Mouse (Mus musculus): ENCODE measurements at regions not wholly inside any gene's neighbourhood (a gene's known extent, or its start where the extent isn't known, plus 50 kb on each side); places are given as distances from the start of the nearest gene placed in this dataset.

- peak in 1 of 2 experiments; percentile 43 for DNase-seq
Measured at GRCm38 (mm10) chr15:94219907-94220306, 245.3 kb downstream of the Adamts20 start.

GRCm38 (mm10) chr15:94216703-94217102 lies 248.5 kb downstream of the Adamts20 start:
- DNase-seq: no peak

GRCm38 (mm10) chr15:94214440-94214839 lies 250.8 kb downstream of the Adamts20 start:
- DNase-seq: peak; percentile 28 to 50

- no peak for DNase-seq
Measured at GRCm38 (mm10) chr15:94213393-94213792, 251.8 kb downstream of the Adamts20 start.

DNA sequence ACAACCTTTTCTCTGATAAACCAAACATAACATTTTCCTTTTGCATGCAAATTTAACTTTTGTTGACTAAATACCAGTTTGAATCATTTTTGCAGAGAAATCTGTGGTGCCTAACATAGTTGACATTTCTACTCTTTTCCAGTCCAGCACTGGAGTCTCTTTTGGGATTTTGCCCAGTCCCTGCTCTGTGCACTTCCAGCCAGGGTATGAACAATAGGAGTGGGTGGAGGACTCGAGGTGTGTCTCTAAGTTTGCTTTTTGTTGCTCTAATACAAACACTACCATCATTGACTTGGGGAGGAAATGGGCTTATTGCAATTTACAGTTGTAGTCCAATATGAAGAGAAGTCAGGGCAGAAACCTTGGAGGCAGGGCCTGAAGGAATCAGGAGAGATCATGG lies 256.7 kb downstream of the Adamts20 start:
- no peak for DNase-seq

DNA sequence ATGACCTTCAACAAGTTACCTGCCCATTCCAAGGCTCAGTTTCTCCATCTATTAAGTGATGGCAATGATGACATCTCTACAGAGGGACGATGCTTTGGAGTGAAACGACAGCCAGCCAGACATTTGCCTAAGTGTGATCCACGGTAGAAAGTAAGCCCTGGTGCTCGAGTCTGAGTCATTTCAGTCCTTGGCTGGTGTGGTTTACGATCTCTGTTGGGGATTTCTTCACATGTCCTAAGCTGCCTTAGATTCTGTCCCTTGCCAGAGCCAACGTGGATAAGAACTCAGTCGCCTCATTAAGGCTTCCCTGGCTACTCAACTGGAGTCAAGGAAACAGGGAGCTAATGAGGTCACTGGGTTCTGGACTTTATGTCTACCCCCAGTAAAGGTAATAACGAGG lies 258.8 kb downstream of the Adamts20 start:
- no peak for DNase-seq

GRCm38 (mm10) chr15:94205309-94205893 lies 259.8 kb downstream of the Adamts20 start:
- DNase-seq: peak; percentile 34 to 53

DNA sequence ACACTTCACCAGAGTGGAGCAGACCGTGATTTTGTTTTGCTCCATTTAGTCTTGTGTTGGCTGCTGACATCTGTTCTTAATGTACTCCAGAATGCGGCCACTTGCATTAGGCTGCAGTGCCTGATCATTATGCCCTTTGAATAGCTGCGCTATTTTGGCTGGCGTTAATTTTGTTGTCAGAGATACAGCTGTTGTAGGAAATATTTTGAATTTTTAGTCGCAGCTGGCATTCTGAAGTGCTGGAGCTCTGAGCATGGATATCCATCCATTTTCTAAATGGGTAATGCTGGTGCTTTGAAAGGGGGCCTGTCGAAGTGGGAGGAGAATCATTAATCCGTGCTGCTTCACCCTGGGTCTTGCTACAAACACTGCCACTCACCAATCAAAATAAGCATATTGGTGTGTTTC lies 275.1 kb downstream of the Adamts20 start:
- DNase-seq: no peak

DNA sequence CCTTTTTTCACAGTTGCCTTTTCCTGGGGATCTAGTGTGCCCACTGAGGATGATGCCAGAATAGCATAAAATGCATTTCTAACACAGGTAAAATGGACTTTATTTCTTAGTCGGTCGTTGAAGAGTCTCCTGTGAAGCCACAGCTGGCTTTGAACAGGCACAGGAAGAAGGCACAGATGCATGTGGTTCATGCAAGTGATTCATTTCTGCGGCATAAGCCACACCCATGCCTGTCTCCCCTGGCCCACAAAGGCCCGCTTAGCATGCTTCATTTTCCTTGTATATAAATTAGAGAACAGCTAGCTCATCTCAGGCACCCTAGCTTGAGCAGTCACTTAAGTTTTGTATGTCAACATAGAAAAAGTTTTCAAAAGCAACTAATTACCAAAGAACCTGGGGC lies 277.6 kb downstream of the Adamts20 start:
- DNase-seq: no peak

DNA sequence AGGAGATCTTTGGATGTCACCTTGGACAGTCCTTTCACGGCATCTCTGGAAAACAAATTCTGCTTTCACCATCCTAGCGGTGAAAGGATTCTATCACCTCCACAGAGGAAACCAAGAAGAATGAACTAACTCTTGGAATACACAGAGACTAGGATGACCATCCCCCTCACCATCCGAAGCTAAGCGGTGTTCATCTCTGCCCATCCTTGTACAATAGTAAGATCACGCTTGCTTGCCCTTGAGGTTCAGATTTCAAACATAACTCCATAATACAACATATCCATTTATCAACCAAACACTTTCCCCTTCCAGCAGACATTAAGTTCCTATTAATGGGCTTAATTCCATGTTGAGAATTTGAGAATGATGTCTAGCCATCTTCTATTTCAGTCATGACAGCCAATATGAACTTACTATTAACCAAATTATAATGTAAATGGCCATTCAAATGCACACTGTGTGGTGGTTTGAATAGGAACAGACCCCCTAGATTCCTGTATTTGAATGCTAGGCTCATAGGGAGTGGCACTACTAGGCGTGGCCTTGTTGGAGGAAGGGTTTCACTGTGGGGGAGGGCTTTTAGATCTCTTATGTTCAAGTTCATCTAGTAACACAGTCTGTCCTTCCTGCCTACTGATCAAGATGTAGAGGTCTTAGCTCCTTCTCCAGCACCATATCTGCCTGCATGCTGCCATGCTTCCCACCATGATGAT lies 281.4 kb downstream of the Adamts20 start:
- no peak for DNase-seq

DNA sequence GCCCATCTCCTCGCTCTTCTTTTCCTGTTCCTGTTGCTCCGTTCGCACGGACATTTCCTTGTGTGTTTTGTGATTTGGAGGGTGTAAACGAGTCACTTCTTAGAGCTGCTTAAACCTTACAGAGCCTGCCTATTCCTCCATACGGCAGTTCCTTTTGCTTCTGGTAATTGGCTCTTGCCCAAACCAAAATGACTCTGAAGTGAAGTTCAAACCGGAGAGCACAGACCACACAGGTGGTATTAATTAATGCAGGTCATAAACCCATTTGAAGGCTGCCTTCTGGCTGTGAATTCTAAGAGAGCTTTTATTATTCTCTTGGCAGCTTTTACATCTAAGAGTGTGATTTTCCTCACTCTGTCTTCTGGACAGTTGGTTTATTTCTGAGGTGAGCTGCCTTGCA lies 291.1 kb downstream of the Adamts20 start:
- no peak for DNase-seq

DNA sequence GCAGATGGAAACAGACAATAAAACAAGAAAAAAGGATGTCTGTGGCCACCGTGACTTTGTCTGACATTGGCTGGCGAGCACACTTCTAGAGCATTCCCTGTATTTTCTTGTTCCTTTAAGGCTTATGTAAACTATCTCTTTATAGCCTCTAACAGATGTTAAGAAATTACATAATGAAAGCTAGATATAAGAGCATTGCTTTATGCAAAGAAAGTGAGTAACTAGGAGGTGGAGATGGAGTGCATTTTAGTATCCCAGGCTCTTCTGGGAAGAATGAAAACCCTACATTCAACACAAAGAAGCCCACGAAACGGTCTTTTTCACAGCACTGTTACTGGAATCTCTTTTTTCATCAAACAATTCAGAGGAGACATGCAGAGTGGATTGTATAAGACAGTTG lies 304.4 kb downstream of the Adamts20 start:
- DNase-seq: no peak

- peak; percentile 74 to 81 for DNase-seq
Measured at GRCm38 (mm10) chr15:94139534-94139958, 325.7 kb downstream of the Adamts20 start.

DNA sequence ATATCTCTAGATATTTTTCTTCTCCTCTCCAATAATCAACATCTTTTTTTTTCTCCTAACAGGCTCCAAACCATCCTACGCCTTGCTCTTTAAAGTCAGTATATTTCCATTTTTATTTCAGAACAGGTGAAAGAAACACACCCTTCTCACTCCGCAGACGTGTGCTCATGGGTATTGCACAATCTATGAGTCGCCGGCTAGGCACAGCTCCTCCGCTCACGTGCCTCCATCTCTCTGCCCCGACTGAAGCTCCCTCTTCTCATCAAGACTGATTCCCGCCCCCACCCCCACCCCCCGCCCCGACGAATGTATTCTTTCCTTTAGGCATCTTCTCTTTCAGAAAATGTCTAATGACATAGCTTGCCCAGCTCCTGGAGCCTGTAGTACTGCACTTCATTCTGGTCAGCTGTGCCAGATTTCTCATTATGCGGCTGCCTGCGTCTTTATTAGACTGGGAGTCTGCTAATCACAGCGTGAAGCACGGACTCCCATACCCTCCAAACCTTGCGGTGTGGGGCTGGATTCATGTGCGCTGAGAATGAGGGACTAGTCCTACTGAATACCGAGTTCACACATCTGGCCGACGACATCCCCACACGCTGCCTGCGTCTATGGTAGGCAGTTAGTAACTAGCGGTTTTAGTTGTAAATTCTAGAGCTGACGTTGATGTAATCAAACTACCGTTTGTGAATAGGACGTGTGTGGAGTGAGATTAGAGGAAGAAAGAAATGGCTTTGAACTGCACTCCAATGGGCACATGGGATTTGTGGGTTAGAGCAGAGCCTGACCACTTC lies 327.9 kb downstream of the Adamts20 start:
- no peak for DNase-seq

DNA sequence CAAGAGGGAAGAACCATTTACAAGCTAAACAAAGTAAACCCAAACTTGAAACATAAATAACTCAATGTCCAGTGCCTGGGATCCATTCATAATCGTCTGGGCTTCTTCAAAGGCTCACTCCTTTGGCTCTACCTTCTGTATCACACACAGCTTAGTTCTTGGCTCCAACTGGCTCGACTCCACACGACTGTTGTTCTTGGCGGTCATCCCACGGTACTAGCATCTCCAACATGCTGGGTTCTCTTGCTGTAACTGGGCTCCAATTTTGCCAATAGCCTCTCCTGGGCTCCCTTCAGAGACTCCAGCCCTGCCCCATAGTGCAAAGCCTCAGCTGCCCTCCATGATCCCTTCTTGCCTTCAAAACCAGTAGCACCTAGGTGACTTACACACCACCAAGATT lies 352.4 kb downstream of the Adamts20 start:
- DNase-seq: peak in 1 of 2 experiments; percentile 11

- no peak for DNase-seq
Measured at GRCm38 (mm10) chr15:94107186-94107716, 358.0 kb downstream of the Adamts20 start.

DNA sequence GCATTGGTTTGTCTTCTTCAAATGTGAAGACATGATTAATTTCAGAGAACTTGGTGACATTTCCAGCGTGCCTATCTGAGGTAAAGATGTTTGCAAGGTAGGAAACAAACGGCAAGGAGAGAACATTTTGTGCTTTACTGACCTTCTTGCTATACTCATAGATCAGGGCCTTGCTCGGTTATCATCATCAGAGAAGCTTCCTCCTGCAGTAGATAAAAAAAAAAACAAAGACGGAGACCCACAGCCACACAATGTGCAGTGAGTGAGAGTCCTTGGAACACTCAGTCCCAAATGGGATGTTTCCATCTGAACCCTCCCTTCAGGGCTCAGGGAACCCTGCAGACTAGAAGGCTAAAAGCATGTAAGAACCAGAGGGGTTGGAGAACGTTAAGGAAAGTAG lies 374.6 kb downstream of the Adamts20 start:
- no peak for DNase-seq

DNA sequence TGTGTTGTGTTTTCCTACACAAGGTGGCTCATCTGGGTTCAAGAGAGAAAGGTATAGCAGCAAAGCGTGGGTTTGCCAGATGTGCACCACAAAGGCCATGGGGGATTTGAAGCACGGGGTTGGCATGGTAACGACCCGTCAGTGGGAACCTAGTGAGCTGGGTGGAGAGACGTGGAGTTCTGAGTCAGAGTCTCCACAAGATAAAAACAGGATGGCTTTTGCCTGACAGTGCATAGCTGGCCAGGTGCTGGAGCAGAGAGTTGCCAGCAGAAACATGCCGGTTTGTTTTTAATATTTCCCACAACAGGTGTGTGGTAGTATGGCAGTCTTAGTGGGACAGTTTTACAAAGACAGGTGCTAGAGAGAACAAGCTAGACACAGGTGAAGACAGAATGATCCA lies 375.4 kb downstream of the Adamts20 start:
- DNase-seq: no peak

GRCm38 (mm10) chr15:94082369-94082768 lies 382.8 kb downstream of the Adamts20 start:
- DNase-seq: no peak

- no peak for DNase-seq
Measured at GRCm38 (mm10) chr15:94077056-94077455, 388.2 kb downstream of the Adamts20 start.

DNA sequence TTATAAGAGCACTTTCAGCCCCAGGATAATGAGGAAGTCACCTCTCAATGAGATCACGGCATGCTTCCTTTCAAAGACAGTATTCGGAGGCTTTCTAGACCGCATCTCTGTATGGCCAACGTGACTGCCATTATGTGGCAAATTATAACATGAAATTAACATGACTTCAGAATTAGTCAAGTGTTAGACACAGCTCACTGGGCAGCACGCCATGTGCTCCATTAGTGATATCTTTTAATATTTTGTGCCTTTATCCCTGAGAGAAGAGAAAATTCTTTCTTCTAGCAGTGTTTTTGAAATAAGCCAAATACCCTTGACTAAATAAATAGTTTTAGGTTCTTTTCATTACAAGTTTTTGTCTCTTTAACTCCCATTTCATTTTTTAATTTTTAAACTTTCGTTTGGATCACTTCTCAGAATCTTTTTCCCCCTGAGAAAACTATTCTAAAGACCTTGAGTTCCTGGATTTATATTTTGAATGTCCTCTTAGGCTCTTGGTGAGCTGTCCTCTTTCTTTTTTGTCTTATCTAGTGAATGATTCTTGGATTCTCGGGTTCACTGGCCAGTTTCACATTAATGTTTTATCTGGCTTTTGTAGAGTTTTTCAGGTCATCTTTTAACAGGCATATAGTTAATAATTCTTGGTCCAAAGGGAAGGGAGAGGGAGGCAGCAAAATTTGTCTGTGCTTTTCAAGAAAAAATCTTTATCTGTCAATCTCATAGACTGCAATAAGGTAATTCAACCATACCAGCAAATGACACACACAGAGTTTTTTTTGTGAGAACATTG lies 390.9 kb downstream of the Adamts20 start:
- peak; percentile 8 to 17 for DNase-seq

- no peak for DNase-seq
Measured at GRCm38 (mm10) chr15:94067721-94068120, 397.5 kb downstream of the Adamts20 start.

Data from kidney, postnatal 4 days (tissue).